Mouse (Mus musculus): Measurements from ENCODE around the gene Tbc1d25. TPM values are rescaled to one million over a fixed set of nuclear protein-coding genes. Genes with fewer than 3 reads are reported as not detected.

Tbc1d25 gene
- polyA plus RNA-seq (2015; fragmentation: Nextera tagmentation; extraction: Ambion mirVana): 4.9 and 5.0 TPM in 2 replicates

DNA sequence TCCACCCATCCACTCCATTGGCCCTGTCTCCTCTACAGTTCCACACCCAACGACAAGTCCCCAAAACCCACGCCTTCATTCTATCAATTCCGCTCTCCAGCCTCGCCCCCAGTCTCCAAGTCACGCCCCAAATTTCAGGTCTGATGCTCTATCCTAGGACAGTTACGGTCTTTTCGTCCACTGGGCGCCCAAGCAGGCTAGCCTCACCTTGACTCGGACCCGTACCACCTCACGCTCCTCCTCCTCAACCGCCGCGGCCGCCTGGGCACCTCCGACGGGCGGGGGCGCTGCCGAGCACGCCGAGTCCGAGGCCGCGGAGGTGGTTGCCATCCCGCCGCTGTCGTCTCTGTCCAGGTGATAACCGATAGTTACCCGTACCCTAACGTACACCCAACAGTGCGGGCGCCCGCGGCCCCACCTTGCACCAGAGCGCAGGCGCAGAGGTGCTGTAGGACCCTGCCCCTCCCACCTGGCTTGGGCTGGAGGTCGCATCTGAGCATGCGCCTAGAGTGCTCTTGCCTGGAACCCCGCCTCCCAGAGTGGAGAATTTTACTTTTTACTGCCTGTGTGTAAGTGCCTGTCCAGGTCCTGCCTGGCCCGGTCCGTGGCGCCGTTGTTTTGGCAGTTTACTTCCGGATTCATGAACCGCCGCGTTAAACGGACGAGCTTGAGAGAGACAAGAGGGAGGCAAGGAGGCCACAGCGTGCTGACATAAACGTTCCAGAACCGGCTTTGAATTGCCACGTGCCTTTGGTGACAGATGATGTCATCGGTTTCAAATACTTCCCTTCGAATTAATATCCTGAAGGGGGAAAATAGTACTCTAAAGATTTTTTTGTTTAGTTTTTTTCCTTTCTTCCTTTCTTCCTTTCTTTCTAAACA lies at the start of gene Tbc1d25:
Gene Tbc1d25 (minus strand): TSS at position 678 of the 882 bp plus-strand sequence.
- ATAC-seq (ENCODE audit: low read depth) (peak; percentile 95), DNase-seq (peak; percentile 80)
- H3K9ac ChIP-seq: peak within 1 kb of the TSS; percentile 77
- H3K27ac ChIP-seq: peak within 1 kb of the TSS; percentile 87
- no peaks in the 10 kb centered on the region for H3K27me3 ChIP-seq
- H3K9me3 ChIP-seq (replicated peaks): no peaks in the 10 kb centered on the region
- 7% methylated on average over 56 of the region's 56 CpGs for WGBS (ENCODE audit: insufficient replicate concordance)
- H3K36me3 ChIP-seq: no peaks in the 10 kb centered on the region
- H3K4me3 ChIP-seq (replicated peaks): peak within 1 kb of the TSS; percentile 70
- peaks cover 22% of the 10 kb centered on the region for H3K4me1 ChIP-seq (replicated peaks)
- peak within 1 kb of the TSS; percentile 72 for H3K4me2 ChIP-seq

DNA sequence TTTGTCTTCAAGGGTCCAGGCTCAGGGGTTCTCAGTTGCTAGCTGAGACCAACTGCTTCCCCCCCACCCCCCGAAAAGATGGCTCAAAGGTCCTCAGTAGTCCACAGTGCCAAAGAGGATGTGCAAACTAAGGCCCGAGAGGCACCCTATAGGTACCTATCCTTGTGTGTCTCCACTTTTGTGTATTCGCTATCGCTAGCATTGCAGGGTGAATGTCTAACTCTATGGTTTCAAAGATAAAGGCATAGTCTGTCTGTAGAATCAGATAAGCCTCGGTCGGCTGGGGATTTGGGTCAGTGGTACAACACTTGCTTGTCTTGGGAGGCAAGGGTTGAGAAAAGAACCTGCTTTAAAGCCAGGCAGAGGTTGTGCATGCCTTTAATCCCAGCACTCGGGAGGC lies 47.5 kb upstream of the Tbc1d25 start:
- ATAC-seq (ENCODE audit: low read depth) (peak; percentile 55; the same call in 1 of the 2 replicates), DNase-seq (peak; percentile 14)
- WGBS (ENCODE audit: insufficient replicate concordance): 42% methylated on average over 7 of the region's 7 CpGs

DNA sequence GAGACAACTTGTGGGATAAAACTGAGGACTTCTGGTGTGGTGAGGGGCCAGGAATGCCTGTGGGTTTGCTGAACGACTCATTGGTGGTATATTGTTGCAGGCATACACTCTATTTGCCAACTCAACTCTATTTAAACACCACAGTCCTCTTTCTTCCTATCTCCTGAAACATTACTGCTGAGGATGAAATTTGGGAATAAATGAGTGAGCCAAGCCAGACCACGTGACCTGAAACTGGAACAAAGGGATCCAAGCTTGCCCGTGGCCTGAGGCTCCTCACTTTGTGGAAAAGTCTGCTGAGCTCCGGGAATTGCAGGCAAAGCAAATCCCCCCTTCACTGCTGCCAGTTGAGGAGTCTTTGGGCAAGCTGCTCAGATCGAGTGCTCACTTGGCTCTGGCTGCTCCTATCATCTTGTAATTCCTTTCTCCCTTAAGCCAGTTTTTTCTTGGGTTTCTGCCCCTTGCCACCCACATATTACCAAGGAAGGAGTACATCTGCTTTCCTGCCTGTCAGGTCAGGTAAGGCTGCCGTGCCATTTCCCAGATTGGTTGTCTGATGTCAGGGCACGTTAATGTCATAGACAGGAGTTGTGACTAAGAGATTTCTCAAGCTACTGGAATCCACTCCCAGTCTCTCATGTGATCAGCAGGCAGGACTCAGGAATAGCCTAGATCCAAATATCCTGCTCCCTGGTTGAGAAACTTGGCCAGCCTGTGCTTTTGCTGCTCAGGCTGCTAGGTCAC lies 46.9 kb upstream of the Tbc1d25 start:
- Histone ChIP-seq H3K4me3 (replicated peaks) (no peak overlapping the region), H3K4me2 (no peak overlapping the region), H3K9ac (no peak overlapping the region), H3K9me3 (replicated peaks) (no peaks in the 10 kb centered on the region), H3K36me3 (no peaks in the 10 kb centered on the region), H3K27me3 (peaks cover 14% of the 10 kb centered on the region), H3K4me1 (replicated peaks) (peaks cover 8% of the 10 kb centered on the region), H3K27ac (no peak overlapping the region)
- WGBS (ENCODE audit: insufficient replicate concordance): 54% methylated on average over 7 of the region's 7 CpGs
- ATAC-seq (ENCODE audit: low read depth): no peak
- DNase-seq: no peak

More for the DNA sequence above, 47.5 kb upstream of the Tbc1d25 start:
- no peaks in the 10 kb centered on the region for H3K36me3 ChIP-seq
- H3K27me3 ChIP-seq: peaks cover 10% of the 10 kb centered on the region
- no peak overlapping the region for H3K4me2 ChIP-seq
- H3K9ac ChIP-seq: no peak overlapping the region
- no peaks in the 10 kb centered on the region for H3K9me3 ChIP-seq (replicated peaks)
- H3K27ac ChIP-seq: no peak overlapping the region
- H3K4me3 ChIP-seq (replicated peaks): no peak overlapping the region
- peaks cover 8% of the 10 kb centered on the region for H3K4me1 ChIP-seq (replicated peaks)

DNA sequence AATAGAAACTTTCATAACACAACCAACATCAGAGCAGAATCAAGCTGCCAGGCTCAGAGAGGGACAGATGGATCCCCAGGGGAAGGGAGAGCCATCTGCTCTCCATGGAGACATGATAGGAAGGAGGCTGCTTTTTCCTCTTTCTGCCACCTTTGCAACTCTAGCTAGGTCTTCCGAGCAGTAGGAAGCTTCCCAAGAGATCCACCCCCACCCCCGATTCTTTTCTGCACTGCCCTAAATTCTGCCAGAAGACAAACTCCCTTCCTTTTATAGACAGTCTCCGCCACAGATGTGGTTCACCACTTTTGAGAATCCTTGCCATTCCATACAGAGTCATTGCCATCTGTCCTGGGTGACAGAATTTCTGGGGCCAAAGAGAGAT lies 46.3 kb upstream of the Tbc1d25 start:
- Histone ChIP-seq H3K4me2 (no peak overlapping the region), H3K36me3 (no peaks in the 10 kb centered on the region), H3K4me3 (replicated peaks) (no peak overlapping the region), H3K9me3 (replicated peaks) (no peaks in the 10 kb centered on the region), H3K4me1 (replicated peaks) (peaks cover 8% of the 10 kb centered on the region), H3K27ac (no peak overlapping the region), H3K27me3 (peaks cover 16% of the 10 kb centered on the region), H3K9ac (no peak overlapping the region)
- 58% methylated on average over 3 of the region's 3 CpGs for WGBS (ENCODE audit: insufficient replicate concordance)
- ATAC-seq (ENCODE audit: low read depth): no peak
- DNase-seq: no peak

DNA sequence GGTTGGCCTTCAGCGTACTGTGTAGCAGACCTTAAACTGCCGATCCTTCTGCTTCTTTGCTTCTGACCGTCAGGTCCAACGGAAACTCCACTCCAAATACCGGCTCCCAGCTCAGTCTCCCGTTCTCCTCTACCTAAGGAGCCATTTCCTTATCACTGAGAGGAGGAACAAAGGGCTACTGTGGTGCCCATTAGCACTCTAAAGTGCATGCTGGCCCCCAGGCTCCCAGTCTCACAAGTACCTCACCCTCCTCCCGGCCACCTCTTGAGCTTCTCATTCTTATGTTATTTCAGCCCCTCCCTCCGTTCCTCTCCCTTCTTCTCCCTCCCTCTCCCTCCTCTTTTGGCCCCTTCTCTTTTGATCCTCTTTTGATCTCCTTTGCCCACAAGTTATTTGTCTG lies 43.7 kb upstream of the Tbc1d25 start:
- no peaks in the 10 kb centered on the region for H3K36me3 ChIP-seq
- ATAC-seq (ENCODE audit: low read depth): no peak
- no peak for DNase-seq
- H3K4me3 ChIP-seq (replicated peaks): no peak overlapping the region
- 29% methylated on average over 8 of the region's 8 CpGs for WGBS (ENCODE audit: insufficient replicate concordance)
- H3K9ac ChIP-seq: no peak overlapping the region
- no peak overlapping the region for H3K4me2 ChIP-seq
- no peak overlapping the region for H3K27ac ChIP-seq
- H3K27me3 ChIP-seq: peaks cover 21% of the 10 kb centered on the region
- H3K4me1 ChIP-seq (replicated peaks): peaks cover 8% of the 10 kb centered on the region
- H3K9me3 ChIP-seq (replicated peaks): no peaks in the 10 kb centered on the region

DNA sequence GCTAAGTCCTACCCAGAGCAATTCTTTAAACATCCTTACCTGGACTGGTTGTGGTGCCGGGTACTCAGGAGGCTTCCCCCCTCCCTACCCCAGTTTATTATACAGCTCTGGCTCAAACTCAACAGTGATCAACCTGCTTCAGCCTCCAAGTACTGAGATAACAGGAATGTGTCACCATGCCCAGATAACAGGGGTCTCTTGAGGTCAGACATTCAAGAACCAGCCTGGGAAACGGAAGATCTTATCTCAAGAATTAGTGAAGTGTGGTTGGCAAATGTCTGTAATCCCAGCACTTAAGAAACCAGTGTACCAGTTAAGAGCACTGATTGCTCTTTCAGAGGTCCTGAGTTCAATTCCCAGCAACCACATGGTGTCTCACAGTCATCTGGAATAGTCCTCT lies 42.1 kb upstream of the Tbc1d25 start:
- no peak overlapping the region for H3K4me3 ChIP-seq (replicated peaks)
- no peak overlapping the region for H3K4me2 ChIP-seq
- no peaks in the 10 kb centered on the region for H3K9me3 ChIP-seq (replicated peaks)
- H3K27me3 ChIP-seq: peaks cover 21% of the 10 kb centered on the region
- no peak overlapping the region for H3K9ac ChIP-seq
- H3K36me3 ChIP-seq: no peaks in the 10 kb centered on the region
- peaks cover 3% of the 10 kb centered on the region for H3K4me1 ChIP-seq (replicated peaks)
- H3K27ac ChIP-seq: no peak overlapping the region
- DNase-seq (no peak), ATAC-seq (ENCODE audit: low read depth) (no peak)
- WGBS (ENCODE audit: insufficient replicate concordance): 16% methylated on average over 2 of the region's 2 CpGs

DNA sequence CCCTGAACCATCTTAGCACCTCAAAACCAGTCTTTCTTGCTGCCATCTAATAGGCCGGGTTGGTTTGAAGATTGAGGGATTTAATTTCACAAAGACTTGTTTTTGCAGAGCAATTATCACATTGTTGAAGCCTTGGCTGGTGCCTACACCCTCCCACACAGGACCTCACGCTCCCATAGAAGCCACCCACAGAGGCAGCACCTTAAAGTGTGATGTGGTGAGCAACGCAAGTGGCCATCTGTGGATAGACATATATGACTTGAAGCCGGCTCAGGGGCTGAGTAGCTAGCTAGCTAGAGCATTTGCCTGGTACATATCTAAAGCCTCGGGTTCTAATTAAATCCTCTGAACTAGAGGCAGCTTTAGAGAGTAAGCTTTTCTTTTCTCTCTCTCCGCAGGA lies 41.4 kb upstream of the Tbc1d25 start:
- 23% methylated on average over 6 of the region's 6 CpGs for WGBS (ENCODE audit: insufficient replicate concordance)
- no peak for DNase-seq
- ATAC-seq (ENCODE audit: low read depth): no peak

DNA sequence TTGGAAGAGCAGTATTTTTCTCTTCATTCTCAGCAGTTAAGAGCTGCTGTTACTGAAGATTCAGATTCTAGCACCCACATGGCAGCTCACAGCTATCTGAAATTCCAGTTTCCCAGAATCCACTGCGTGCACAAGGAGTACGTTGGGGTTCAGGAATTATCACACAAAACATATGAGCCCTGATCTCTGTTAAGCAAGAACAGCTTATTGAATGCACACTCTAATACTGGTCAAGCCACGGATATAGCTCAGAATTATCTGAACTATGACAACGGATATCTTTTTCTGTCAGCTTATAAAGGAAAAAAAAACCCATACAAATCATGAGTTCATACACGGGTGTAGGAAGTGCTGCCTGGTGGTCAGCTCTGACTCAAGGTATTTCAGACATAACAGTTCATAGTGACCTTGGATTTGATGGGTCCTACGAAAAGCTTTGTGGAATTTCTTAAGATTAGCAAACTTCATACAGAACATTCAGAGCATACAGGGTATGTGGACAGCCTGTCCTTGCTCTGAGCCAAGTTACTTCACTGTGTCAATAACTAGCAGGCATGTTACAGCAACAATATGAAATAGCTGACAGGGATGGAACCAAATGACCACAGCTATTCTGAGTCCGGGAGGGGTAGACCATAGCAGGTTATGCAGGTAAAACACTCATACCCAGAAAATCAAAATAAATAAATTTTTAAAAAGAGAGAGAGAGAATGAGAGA lies 35.7 kb upstream of the Tbc1d25 start:
- no peak overlapping the region for H3K27ac ChIP-seq
- no peak for ATAC-seq (ENCODE audit: low read depth)
- 45% methylated on average over 7 of the region's 7 CpGs for WGBS (ENCODE audit: insufficient replicate concordance)

More for the DNA sequence above, 41.4 kb upstream of the Tbc1d25 start:
- no peak overlapping the region for H3K4me3 ChIP-seq (replicated peaks)
- H3K9ac ChIP-seq: no peak overlapping the region
- H3K36me3 ChIP-seq: no peaks in the 10 kb centered on the region
- no peaks in the 10 kb centered on the region for H3K9me3 ChIP-seq (replicated peaks)
- no peak overlapping the region for H3K27ac ChIP-seq
- no peak overlapping the region for H3K4me2 ChIP-seq
- H3K27me3 ChIP-seq: peaks cover 21% of the 10 kb centered on the region
- no peaks in the 10 kb centered on the region for H3K4me1 ChIP-seq (replicated peaks)

DNA sequence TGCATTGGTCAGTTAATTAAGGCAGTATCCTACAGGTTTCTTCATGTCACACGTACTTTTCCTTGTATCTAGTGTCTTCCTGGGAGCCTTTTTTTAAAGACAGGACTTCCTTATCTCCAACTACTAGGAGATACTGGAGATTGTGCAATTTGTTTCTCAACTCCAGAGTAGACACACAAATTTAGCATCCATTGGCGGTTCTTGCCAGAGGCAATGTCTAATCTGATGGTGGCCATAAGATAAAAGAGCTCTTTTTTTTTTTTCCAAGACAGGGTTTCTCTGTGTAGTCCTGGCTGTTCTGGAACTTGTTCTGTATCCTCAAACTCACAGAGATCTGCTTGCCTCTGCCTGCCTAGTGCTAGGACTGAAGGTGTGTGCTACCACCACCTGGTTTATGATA lies 33.7 kb upstream of the Tbc1d25 start:
- Histone ChIP-seq H3K4me1 (replicated peaks) (peaks cover 13% of the 10 kb centered on the region), H3K27me3 (peaks cover 24% of the 10 kb centered on the region), H3K4me3 (replicated peaks) (no peak overlapping the region), H3K36me3 (no peaks in the 10 kb centered on the region), H3K27ac (no peak overlapping the region), H3K9me3 (replicated peaks) (no peaks in the 10 kb centered on the region), H3K4me2 (no peak overlapping the region), H3K9ac (no peak overlapping the region)
- ATAC-seq (ENCODE audit: low read depth) (no peak), DNase-seq (no peak)
- 36% methylated on average over 2 of the region's 2 CpGs for WGBS (ENCODE audit: insufficient replicate concordance)

More for the DNA sequence above, 35.7 kb upstream of the Tbc1d25 start:
- no peaks in the 10 kb centered on the region for H3K36me3 ChIP-seq
- H3K4me3 ChIP-seq (replicated peaks): no peak overlapping the region
- H3K9me3 ChIP-seq (replicated peaks): no peaks in the 10 kb centered on the region
- H3K27me3 ChIP-seq: peaks cover 8% of the 10 kb centered on the region; the same call in 1 of the 2 replicates
- DNase-seq: no peak
- H3K4me1 ChIP-seq (replicated peaks): peaks cover 9% of the 10 kb centered on the region
- H3K4me2 ChIP-seq: no peak overlapping the region
- H3K9ac ChIP-seq: no peak overlapping the region

DNA sequence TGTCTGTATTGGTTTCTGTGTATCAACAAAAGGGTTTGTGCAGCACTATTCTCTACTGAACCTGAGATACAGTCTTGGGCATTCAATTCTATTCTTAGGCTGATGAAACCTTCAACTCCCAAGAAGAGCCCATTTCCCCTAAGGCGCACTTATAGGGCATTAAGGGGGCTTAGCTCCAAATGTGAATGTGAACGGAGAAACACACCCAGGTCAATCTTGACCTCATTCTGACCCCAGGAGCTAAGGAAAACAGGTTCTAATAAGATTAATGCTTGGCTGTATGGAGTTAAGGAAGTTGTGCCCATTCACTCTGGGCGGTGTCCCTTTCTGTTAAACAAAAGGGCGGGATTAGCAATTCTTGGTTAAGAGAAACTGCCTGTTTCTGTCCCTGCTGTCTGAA lies 31.2 kb upstream of the Tbc1d25 start:
- peak overlapping the region; percentile 72 for H3K4me2 ChIP-seq

DNA sequence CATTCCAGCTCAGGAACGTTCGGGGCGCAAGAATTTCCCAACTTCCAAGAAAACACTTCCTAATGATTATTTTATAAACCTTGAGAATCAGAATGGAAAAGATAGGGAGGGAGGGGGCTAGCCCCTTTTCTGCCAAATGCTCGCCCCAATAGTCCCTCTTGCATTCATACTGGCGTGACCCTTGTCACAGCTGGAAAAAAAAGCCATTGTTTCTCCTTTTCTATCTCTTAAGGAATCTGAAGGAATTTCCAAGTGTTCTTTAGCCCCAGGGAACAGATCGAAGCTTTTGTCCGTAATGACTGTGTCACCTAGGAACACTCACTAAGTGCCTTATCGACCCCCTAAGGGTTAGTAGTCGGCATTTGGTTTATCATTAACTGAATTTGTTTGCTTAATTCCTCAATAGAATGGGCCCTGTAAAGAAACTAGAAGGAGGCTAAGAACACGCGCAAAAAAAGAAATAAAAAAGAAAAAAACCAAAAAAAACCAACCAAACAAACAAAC lies 30.8 kb upstream of the Tbc1d25 start:
- WGBS (ENCODE audit: insufficient replicate concordance): 14% methylated on average over 11 of the region's 11 CpGs
- ATAC-seq (ENCODE audit: low read depth): no peak

More for the DNA sequence above, 31.2 kb upstream of the Tbc1d25 start:
- no peak overlapping the region for H3K9ac ChIP-seq
- no peak for DNase-seq
- H3K9me3 ChIP-seq (replicated peaks): no peaks in the 10 kb centered on the region
- ATAC-seq (ENCODE audit: low read depth): no peak
- H3K4me1 ChIP-seq (replicated peaks): peaks cover 13% of the 10 kb centered on the region
- H3K27ac ChIP-seq: no peak overlapping the region
- peaks cover 24% of the 10 kb centered on the region for H3K27me3 ChIP-seq
- 23% methylated on average over 4 of the region's 4 CpGs for WGBS (ENCODE audit: insufficient replicate concordance)
- H3K4me3 ChIP-seq (replicated peaks): no peak overlapping the region
- H3K36me3 ChIP-seq: no peaks in the 10 kb centered on the region

More for the DNA sequence above, 30.8 kb upstream of the Tbc1d25 start:
- Histone ChIP-seq H3K27ac (no peak overlapping the region), H3K4me1 (replicated peaks) (peaks cover 13% of the 10 kb centered on the region), H3K27me3 (peaks cover 24% of the 10 kb centered on the region), H3K4me2 (peak overlapping the region; percentile 72), H3K4me3 (replicated peaks) (peak overlapping the region; percentile 54), H3K9me3 (replicated peaks) (no peaks in the 10 kb centered on the region), H3K9ac (0 out of 2 replicates have a peak overlapping the region, but pooled peaks have one; percentile 59), H3K36me3 (no peaks in the 10 kb centered on the region)
- DNase-seq: no peak

Measured in liver, embryonic 13.5 days (tissue).